Mouse (Mus musculus) retina, postnatal 1 day (tissue): Measurements from ENCODE around the gene Anapc15.
"Not testable (repeated sequence)": the region's sequence is repeated elsewhere in the genome, so short reads cannot be mapped to it uniquely, and the experiment has no call there.

ENCODE experiments used
- DNase-seq: peaks from one replicate; pipeline ENCODE4 v3.0.0-alpha.2; 2012

Anapc15 gene

GRCm38 (mm10) chr7:101900331-101901097, 37.0 kb downstream of the Anapc15 start:
- no peak for DNase-seq

- DNase-seq = no peak
Measured at GRCm38 (mm10) chr7:101901969-101902368, 38.5 kb downstream of the Anapc15 start.

- no peak for DNase-seq
Measured at GRCm38 (mm10) chr7:101902846-101903245, 39.3 kb downstream of the Anapc15 start.

GRCm38 (mm10) chr7:101905561-101906286, 42.2 kb downstream of the Anapc15 start, which contains the start of gene Lamtor1:
Gene Lamtor1 (plus strand): TSS chr7:101905904.
- peak; percentile 100 for DNase-seq

- no peak for DNase-seq
Measured at GRCm38 (mm10) chr7:101906287-101906681, 42.8 kb downstream of the Anapc15 start, which contains the start of gene Tomt. Gene Tomt (minus strand): TSS chr7:101906359.

- DNase-seq = no peak
Measured at GRCm38 (mm10) chr7:101906696-101907095, 43.2 kb downstream of the Anapc15 start.

GRCm38 (mm10) chr7:101908367-101908766, 44.9 kb downstream of the Anapc15 start:
- no peak for DNase-seq

- no peak for DNase-seq
Measured at GRCm38 (mm10) chr7:101910138-101910537, 46.6 kb downstream of the Anapc15 start.

- peak; percentile 34 for DNase-seq
Measured at GRCm38 (mm10) chr7:101911982-101912381, 48.5 kb downstream of the Anapc15 start.

- peak; percentile 82 for DNase-seq
Measured at GRCm38 (mm10) chr7:101918071-101918470, 54.6 kb downstream of the Anapc15 start.

- DNase-seq = not testable (repeated sequence)
Measured at GRCm38 (mm10) chr7:101925892-101926291, 62.4 kb downstream of the Anapc15 start.

GRCm38 (mm10) chr7:101928093-101928492, 64.6 kb downstream of the Anapc15 start:
- no peak for DNase-seq

- no peak for DNase-seq
Measured at GRCm38 (mm10) chr7:101932551-101932950, 69.0 kb downstream of the Anapc15 start.

GRCm38 (mm10) chr7:101933300-101933699, 69.8 kb downstream of the Anapc15 start:
- no peak for DNase-seq

- DNase-seq = peak; percentile 98
Measured at GRCm38 (mm10) chr7:101933751-101934240, 70.3 kb downstream of the Anapc15 start, which contains the start of the genes Lrrc51 and Numa1. Gene Lrrc51 (minus strand): TSS chr7:101933895. Gene Numa1 (plus strand): TSS chr7:101934111.

- DNase-seq = no peak
Measured at GRCm38 (mm10) chr7:101935957-101936356, 72.4 kb downstream of the Anapc15 start.

GRCm38 (mm10) chr7:101936996-101937395, 73.5 kb downstream of the Anapc15 start:
- no peak for DNase-seq

- DNase-seq = no peak
Measured at GRCm38 (mm10) chr7:101937569-101937968, 74.1 kb downstream of the Anapc15 start.

- DNase-seq = no peak
Measured at GRCm38 (mm10) chr7:101938348-101938747, 74.8 kb downstream of the Anapc15 start.

- no peak for DNase-seq
Measured at GRCm38 (mm10) chr7:101939758-101940157, 76.2 kb downstream of the Anapc15 start.

GRCm38 (mm10) chr7:101949008-101949407, 85.5 kb downstream of the Anapc15 start:
- DNase-seq = not testable (repeated sequence)
